Mouse (Mus musculus) limb, embryonic 15.5 days (tissue): ENCODE measurements around the gene Aadac. TPM values are rescaled to one million over a fixed set of nuclear protein-coding genes. Genes with fewer than 3 reads are reported as not detected.

ENCODE experiments used
- ATAC-seq: fragments of 200-750 bp; cut with Nextera tagmentation; 2 replicates; pipeline ENCODE4 v1.8.0; 2017; ENCODE audit warnings: low read depth, moderate TSS enrichment; ENCODE audit not compliant: insufficient number of reproducible peaks, low FRiP score, low TSS enrichment
- H3K27ac ChIP-seq: fragments of 300-500 bp; sonication (generic); 2 replicates; pipeline ENCODE4 v1.5.1; 2015; ENCODE audit warnings: moderate library complexity, mild to moderate bottlenecking, inconsistent platforms
- H3K27me3 ChIP-seq: fragments of 300-500 bp; sonication (generic); 2 replicates; pipeline ENCODE4 v1.6.1; 2015; ENCODE audit warnings: inconsistent platforms
- H3K36me3 ChIP-seq: fragments of 300-500 bp; sonication (generic); 2 replicates; pipeline ENCODE4 v1.6.1; 2015; ENCODE audit warnings: inconsistent platforms
- H3K4me1 ChIP-seq: fragments of 300-500 bp; sonication (generic); 2 replicates; pipeline ENCODE4 v1.6.1; 2015; ENCODE audit warnings: inconsistent platforms
- H3K4me2 ChIP-seq: fragments of 300-500 bp; sonication (generic); 2 replicates; pipeline ENCODE4 v1.6.1; 2015; ENCODE audit warnings: mild to moderate bottlenecking, inconsistent platforms
- H3K4me3 ChIP-seq: fragments of 300-500 bp; sonication (generic); 2 replicates; pipeline ENCODE4 v1.5.1; 2015; ENCODE audit warnings: mild to moderate bottlenecking, inconsistent platforms
- H3K9ac ChIP-seq: fragments of 300-500 bp; sonication (generic); 2 replicates; pipeline ENCODE4 v1.6.1; 2015; ENCODE audit warnings: inconsistent platforms
- H3K9me3 ChIP-seq: fragments of 300-500 bp; sonication (generic); 2 replicates; pipeline ENCODE4 v1.6.1; 2016; ENCODE audit warnings: inconsistent platforms
- WGBS: fragments of 180-500 bp; shearing (Covaris S2); methylation state at CpG from one replicate; pipeline ENCODE4 v1.1.7; 2015; 5-methylcytosine and 5-hydroxymethylcytosine counted together
- polyA plus RNA-seq: library from polyadenylated mRNA; unstranded; fragments of >200 nt; fragmentation: Nextera tagmentation; extraction: Ambion mirVana; gene quantifications from 2 replicates; pipeline ENCODE4 v1.2.1, GENCODE M21; 2015

The Aadac gene
- polyA plus RNA-seq, 1 experiment from 2014 or later = 1.2 TPM

- no peak overlapping the region for H3K4me3 ChIP-seq
- ATAC-seq = no peak
- no peaks in the 10 kb centered on the region for H3K36me3 ChIP-seq
- 52% methylated on average over 4 of the region's 4 CpGs for WGBS
- H3K27me3 ChIP-seq = no peaks in the 10 kb centered on the region
- H3K9ac ChIP-seq = no peak overlapping the region
- H3K9me3 ChIP-seq = no peaks in the 10 kb centered on the region
- H3K27ac ChIP-seq = no peak overlapping the region
- H3K4me2 ChIP-seq = no peak overlapping the region
- 0 out of 2 replicates have a peak, but pooled peaks cover 4% of the 10 kb centered on the region for H3K4me1 ChIP-seq
Observed at GRCm38 (mm10) chr3:60080572-60080971, 55.1 kb downstream of the Aadac start.

- ATAC-seq = no peak
- WGBS = 85% methylated on average over 4 of the region's 4 CpGs
- H3K27ac ChIP-seq = no peak within 1 kb of the TSS
Observed at GRCm38 (mm10) chr3:60081648-60082047, 56.1 kb downstream of the Aadac start, which contains the start of gene Sucnr1. TSS of gene Sucnr1 (plus strand) at chr3:60081869.

GRCm38 (mm10) chr3:60082746-60083145 is 57.2 kb downstream of the Aadac start:
- no peaks in the 10 kb centered on the region for H3K36me3 ChIP-seq
- H3K9ac ChIP-seq = no peak overlapping the region
- 0 out of 2 replicates have a peak, but pooled peaks cover 4% of the 10 kb centered on the region for H3K4me1 ChIP-seq
- 84% methylated on average over 3 of the region's 3 CpGs for WGBS
- no peak overlapping the region for H3K4me3 ChIP-seq
- H3K4me2 ChIP-seq = no peak overlapping the region
- no peak for ATAC-seq
- no peaks in the 10 kb centered on the region for H3K27me3 ChIP-seq
- H3K27ac ChIP-seq = no peak overlapping the region
- no peaks in the 10 kb centered on the region for H3K9me3 ChIP-seq

More at GRCm38 (mm10) chr3:60081648-60082047, 56.1 kb downstream of the Aadac start, which contains the start of gene Sucnr1:
- H3K9ac ChIP-seq = no peak within 1 kb of the TSS
- H3K9me3 ChIP-seq = no peaks in the 10 kb centered on the region
- H3K4me2 ChIP-seq = no peak within 1 kb of the TSS
- H3K4me1 ChIP-seq = 0 out of 2 replicates have a peak, but pooled peaks cover 4% of the 10 kb centered on the region
- no peaks in the 10 kb centered on the region for H3K27me3 ChIP-seq
- no peaks in the 10 kb centered on the region for H3K36me3 ChIP-seq
- no peak within 1 kb of the TSS for H3K4me3 ChIP-seq

DNA sequence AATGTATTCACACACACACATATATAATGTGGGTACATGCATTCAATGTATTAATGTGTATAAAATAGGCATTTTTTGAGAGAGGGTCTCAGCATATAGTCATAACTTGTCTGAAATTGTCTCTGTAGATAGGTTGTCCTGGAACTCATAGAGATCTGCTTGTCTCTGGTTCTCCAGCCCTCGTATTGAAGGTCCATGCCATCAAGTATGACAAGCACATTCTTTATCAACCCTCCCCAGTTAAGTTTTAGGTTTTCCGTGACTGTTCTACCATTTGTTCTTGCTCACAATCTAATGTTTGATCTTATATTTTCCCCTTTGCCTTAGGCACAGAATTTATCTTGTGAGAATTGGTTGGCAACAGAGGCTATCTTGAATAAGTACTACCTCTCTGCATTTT is 60.2 kb downstream of the Aadac start:
- no peak overlapping the region for H3K4me3 ChIP-seq
- H3K9me3 ChIP-seq = no peaks in the 10 kb centered on the region
- H3K4me1 ChIP-seq = 0 out of 2 replicates have a peak, but pooled peaks cover under 1% of the 10 kb centered on the region
- 81% methylated on average over 2 of the region's 2 CpGs for WGBS
- H3K27ac ChIP-seq = no peak overlapping the region
- H3K36me3 ChIP-seq = no peaks in the 10 kb centered on the region
- H3K4me2 ChIP-seq = no peak overlapping the region
- no peak for ATAC-seq
- no peaks in the 10 kb centered on the region for H3K27me3 ChIP-seq
- no peak overlapping the region for H3K9ac ChIP-seq

Other genes with a start within 250 kb of the Aadac start
- gene Gm8298, start 164.7 kb upstream of the Aadac start, polyA plus RNA-seq = not detected in 2 replicates
- gene C130079G13Rik, start 100.5 kb upstream of the Aadac start, polyA plus RNA-seq = 3.7 and 4.4 TPM in 2 replicates
- gene Aadacl2, start 19.0 kb upstream of the Aadac start, polyA plus RNA-seq = 8.3 and 8.5 TPM in 2 replicates
- gene Sucnr1, start 56.2 kb downstream of the Aadac start, polyA plus RNA-seq = 1.0 and 2.2 TPM in 2 replicates